Mouse (Mus musculus) heart, embryonic 13.5 days (tissue): ENCODE results near the gene Dusp2. TPM values are rescaled to one million over a fixed set of nuclear protein-coding genes. Genes with fewer than 3 reads are reported as not detected.

Experiments
- ATAC-seq: fragments of 200-750 bp; cut with Nextera tagmentation; 2 replicates; pipeline ENCODE4 v1.8.0; 2017; ENCODE audit warnings: moderate TSS enrichment; ENCODE audit not compliant: insufficient number of reproducible peaks, low FRiP score, low TSS enrichment; ENCODE audit errors: extremely low read depth
- H3K27ac ChIP-seq: fragments of 300-500 bp; sonication (generic); replicated peaks from 2 replicates; pipeline ENCODE4 v1.5.1; 2015; ENCODE audit warnings: moderate library complexity, mild to moderate bottlenecking, inconsistent platforms
- H3K27me3 ChIP-seq: fragments of 300-500 bp; sonication (generic); replicated peaks from 2 replicates; pipeline ENCODE4 v1.6.1; 2015; ENCODE audit warnings: mild to moderate bottlenecking, inconsistent platforms
- H3K36me3 ChIP-seq: fragments of 300-500 bp; sonication (generic); 2 replicates; pipeline ENCODE4 v1.6.1; 2015; ENCODE audit warnings: mild to moderate bottlenecking, inconsistent platforms
- H3K4me1 ChIP-seq: fragments of 300-500 bp; sonication (generic); 2 replicates; pipeline ENCODE4 v1.6.1; 2015; ENCODE audit warnings: inconsistent platforms
- H3K4me2 ChIP-seq: fragments of 300-500 bp; sonication (generic); 2 replicates; pipeline ENCODE4 v1.6.1; 2015; ENCODE audit warnings: inconsistent platforms, mild to moderate bottlenecking, moderate library complexity
- H3K4me3 ChIP-seq: fragments of 300-500 bp; sonication (generic); 2 replicates; pipeline ENCODE4 v1.5.1; 2015; ENCODE audit warnings: moderate library complexity, mild to moderate bottlenecking, inconsistent platforms
- H3K9ac ChIP-seq: fragments of 300-500 bp; sonication (generic); 2 replicates; pipeline ENCODE4 v1.6.1; 2015; ENCODE audit warnings: inconsistent platforms, mild to moderate bottlenecking, moderate library complexity
- H3K9me3 ChIP-seq: fragments of 300-500 bp; sonication (generic); 2 replicates; pipeline ENCODE4 v1.6.1; 2016; ENCODE audit warnings: inconsistent platforms
- WGBS: fragments of 180-500 bp; shearing (Covaris S2); methylation state at CpG from one replicate; pipeline ENCODE4 v1.1.7; 2015; ENCODE audit warnings: mixed read lengths; 5-methylcytosine and 5-hydroxymethylcytosine counted together
- polyA plus RNA-seq: library from polyadenylated mRNA; unstranded; fragments of >200 nt; fragmentation: Nextera tagmentation; extraction: Ambion mirVana; gene quantifications from 2 replicates; pipeline ENCODE4 v1.2.1, GENCODE M21; 2015

Dusp2 gene
- polyA plus RNA-seq, 1 experiment from 2014 or later, result 13.5 TPM

DNA sequence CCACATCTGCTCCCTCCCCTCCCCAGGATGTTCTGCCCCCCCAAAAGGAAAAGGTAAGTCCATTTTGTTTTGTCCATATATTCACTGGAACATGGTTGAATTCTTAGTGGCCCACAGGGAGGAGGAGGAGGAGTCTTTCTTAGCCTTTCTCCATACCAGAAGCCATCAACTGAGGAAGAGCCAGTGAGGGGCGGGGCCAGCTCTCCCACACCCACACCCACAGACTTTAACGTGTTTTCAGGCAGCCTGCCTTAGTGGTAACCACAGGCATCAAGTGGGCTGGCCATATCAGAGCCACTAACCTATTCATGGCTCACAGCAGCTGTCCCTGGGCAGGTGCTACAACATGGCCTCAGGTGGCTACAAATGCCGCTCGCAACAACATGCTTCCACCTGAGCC, 2.9 kb downstream of the Dusp2 start:
- no peak overlapping the region; the same call in 1 of the 2 replicates for H3K4me2 ChIP-seq
- no peak for ATAC-seq
- 61% methylated on average over 4 of the region's 4 CpGs for WGBS

DNA sequence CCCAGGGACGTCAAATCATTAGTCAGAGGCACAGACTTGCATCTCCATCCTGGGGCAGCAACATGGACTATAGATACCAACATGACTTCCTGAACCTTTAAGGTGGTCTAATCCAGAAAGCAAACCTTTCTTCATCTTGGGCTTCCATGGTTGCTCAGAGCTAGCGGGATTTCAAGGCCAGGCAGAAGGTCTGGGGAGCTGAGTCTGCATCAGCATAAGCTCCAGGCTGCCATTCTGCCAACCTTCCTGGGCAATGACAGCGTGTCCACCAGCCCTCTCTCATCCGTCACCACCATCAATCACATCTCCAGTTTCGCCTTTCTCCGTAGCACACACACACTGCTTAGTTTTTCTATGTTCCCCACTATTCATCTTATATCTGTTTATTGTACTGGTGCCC, 3.3 kb downstream of the Dusp2 start:
- H3K9ac ChIP-seq, result no peak overlapping the region; the same call in 1 of the 2 replicates
- H3K27me3 ChIP-seq, result peaks cover 58% of the 10 kb centered on the region
- no peak for ATAC-seq
- H3K27ac ChIP-seq, result no peak overlapping the region
- H3K4me3 ChIP-seq, result no peak overlapping the region
- 61% methylated on average over 6 of the region's 6 CpGs for WGBS
- peaks cover 22% of the 10 kb centered on the region for H3K4me1 ChIP-seq
- no peaks in the 10 kb centered on the region for H3K9me3 ChIP-seq
- no peak overlapping the region for H3K4me2 ChIP-seq
- no peaks in the 10 kb centered on the region for H3K36me3 ChIP-seq

More for the DNA sequence above, 2.9 kb downstream of the Dusp2 start:
- Histone ChIP-seq H3K36me3 (no peaks in the 10 kb centered on the region), H3K9me3 (no peaks in the 10 kb centered on the region), H3K27me3 (peaks cover 58% of the 10 kb centered on the region), H3K4me1 (peaks cover 26% of the 10 kb centered on the region), H3K4me3 (no peak overlapping the region), H3K9ac (no peak overlapping the region; the same call in 1 of the 2 replicates), H3K27ac (no peak overlapping the region)

DNA sequence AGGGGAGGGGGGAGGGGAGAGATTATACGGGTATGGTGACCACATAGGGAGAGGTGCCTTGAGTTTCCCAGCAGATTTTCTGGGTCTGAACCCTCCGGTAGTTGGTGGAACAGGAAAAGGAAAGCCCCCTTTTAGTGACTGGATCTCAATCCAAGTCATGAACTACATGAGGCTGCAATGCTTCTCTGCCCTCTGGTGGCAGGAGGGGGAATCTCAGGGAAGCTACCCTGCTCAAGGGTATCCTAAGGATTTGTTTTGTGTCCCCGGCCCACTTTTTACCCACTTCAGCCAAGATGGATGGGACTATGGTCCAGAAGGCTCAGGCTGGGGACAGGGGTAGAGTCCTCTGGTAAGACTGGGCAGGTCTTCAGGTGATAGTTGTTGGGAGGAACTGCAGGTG, 5.2 kb downstream of the Dusp2 start:
- Histone ChIP-seq H3K27me3 (peaks cover 41% of the 10 kb centered on the region), H3K4me2 (no peak overlapping the region), H3K4me3 (no peak overlapping the region), H3K9ac (no peak overlapping the region), H3K9me3 (no peaks in the 10 kb centered on the region), H3K27ac (no peak overlapping the region), H3K36me3 (no peaks in the 10 kb centered on the region), H3K4me1 (peaks cover 6% of the 10 kb centered on the region)
- WGBS, result 11% methylated on average over 3 of the region's 3 CpGs
- ATAC-seq, result no peak

DNA sequence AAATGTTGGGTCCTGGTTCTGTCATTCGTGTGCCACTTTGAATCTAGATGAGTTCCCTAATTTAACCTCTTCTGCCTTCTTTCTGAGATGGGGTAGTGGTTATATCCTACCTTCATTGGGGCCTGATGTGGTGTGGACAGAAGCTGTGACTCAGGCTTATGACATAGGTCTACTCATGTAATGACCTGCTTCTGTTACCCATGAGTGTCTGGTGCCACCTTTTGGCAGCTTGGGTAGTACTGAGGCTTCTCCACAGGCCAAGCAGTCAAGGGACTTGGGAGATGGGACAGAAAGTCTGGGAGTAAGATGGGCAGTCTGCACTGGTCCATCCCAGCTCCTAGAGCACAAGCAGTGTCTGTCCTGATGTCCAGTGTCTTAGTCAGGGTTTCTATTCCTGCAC, 10.4 kb downstream of the Dusp2 start:
- H3K9ac ChIP-seq, result no peak overlapping the region
- H3K4me2 ChIP-seq, result no peak overlapping the region
- H3K4me3 ChIP-seq, result no peak overlapping the region
- H3K36me3 ChIP-seq, result no peaks in the 10 kb centered on the region
- peaks cover 34% of the 10 kb centered on the region for H3K27me3 ChIP-seq
- no peak overlapping the region for H3K27ac ChIP-seq
- no peak for ATAC-seq
- no peaks in the 10 kb centered on the region for H3K9me3 ChIP-seq
- no peaks in the 10 kb centered on the region for H3K4me1 ChIP-seq
- WGBS, result 47% methylated on average over 1 of the region's 1 CpGs

DNA sequence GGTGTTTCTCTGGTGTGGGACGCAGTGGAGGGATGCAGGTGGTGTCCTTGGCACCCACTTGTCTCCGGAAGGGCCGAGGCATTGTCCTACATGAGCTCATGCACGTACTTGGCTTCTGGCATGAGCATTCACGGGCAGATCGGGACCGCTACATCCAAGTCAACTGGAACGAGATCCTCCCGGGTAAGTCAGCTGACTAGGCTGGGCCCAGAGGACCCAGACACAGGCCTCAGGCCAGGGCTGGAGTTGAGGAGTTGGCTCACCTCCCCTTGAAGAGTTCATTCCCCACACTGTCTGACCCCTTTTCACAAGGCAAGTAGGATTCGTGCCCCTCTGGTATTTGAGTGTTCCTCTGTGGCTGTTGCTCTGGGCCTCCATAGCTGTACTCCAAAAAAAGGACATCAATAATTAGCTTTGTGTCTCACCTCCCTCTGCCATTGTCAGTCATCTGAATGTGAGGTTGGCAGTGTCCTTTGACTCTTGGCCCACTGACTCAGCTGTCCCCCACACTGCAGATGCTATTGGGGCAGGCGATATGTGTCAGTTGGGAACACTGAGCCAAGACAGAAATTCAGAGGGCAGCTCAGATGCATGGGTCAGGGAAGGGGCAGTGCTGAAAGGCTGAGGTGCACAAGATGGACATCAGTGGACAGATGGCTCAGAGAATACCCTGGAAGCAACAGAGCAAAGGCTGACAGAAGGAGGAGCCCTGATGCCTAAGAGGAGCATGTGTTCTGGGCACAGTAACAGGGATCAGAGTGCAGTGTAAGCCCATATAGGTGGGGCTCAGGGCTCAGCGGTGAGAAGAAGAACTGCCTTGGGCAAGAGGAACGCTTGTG, 11.4 kb downstream of the Dusp2 start:
- H3K9me3 ChIP-seq, result no peaks in the 10 kb centered on the region
- 71% methylated on average over 13 of the region's 13 CpGs for WGBS
- no peaks in the 10 kb centered on the region for H3K36me3 ChIP-seq
- peaks cover 27% of the 10 kb centered on the region; the same call in 1 of the 2 replicates for H3K27me3 ChIP-seq
- H3K4me2 ChIP-seq, result no peak overlapping the region
- no peak for ATAC-seq
- H3K4me3 ChIP-seq, result no peak overlapping the region
- H3K9ac ChIP-seq, result no peak overlapping the region
- H3K27ac ChIP-seq, result no peak overlapping the region
- no peaks in the 10 kb centered on the region for H3K4me1 ChIP-seq

DNA sequence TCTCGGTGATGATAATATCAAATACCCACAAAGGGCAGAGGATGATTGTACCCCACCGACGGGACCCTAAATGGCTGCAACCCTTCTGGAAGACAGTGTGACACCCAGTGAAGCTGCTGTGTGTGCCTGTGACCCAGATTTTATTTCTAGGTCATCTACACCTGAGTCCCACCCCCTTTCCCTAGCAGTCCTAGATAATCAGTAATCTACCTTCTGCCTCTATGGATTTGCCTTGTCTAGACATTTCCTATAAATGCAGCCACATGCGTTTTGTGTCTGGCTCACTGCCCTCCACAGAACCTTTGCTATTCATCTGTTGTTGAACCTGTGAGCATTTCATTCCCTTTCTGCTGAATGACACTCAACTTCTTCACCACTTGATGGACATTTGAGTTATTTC, 17.9 kb downstream of the Dusp2 start:
- no peaks in the 10 kb centered on the region for H3K4me1 ChIP-seq

DNA sequence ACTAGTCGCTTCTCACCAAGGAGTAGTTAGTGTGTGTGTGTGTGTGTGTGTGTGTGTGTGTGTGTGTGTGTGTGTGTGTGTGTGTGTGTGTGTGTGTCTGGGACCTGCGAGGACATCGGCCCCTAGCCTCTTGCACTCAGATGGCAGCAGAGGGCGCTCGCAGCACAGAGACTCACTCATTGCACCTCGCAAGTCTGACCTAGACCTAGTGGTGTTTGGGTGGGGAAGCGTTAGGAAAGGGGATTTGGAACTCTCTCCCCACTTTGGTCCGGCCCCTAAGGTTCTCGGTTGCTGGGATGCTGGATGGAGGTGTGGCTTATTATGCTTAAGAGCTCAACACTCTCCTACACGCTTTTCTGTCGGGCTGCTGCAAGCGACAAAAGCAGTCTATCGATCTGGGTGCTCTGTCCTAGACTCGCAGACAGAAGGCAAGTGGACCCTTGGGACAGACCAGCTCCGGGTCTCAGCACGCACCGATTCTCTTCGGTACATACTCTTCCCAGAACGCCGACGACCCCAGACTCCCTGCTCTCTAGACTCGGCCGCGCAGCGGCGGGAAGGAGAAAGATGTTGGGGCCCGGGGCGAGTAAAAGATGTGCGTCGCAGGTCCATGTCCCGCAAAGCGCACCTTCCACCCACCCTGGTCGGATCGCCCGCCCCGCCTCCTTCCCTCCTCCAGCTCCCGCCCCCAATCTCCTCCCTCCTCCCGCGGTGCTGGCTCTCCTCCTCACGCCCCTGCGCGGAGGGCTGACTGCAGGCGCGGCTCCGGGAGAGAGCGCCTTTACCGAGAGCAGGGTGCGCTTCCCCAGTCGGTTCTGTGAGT, 26.7 kb downstream of the Dusp2 start, which contains the start of gene Adra2b:
Gene Adra2b (plus strand): TSS at position 750 of the 823 bp plus-strand sequence.
- peak; percentile 67 for ATAC-seq
- H3K4me1 ChIP-seq, result peaks cover 25% of the 10 kb centered on the region
- no peak within 1 kb of the TSS; the same call in 1 of the 2 replicates for H3K27ac ChIP-seq
- H3K36me3 ChIP-seq, result no peaks in the 10 kb centered on the region
- WGBS, result under 1% methylated on average over 46 of the region's 49 CpGs
- no peaks in the 10 kb centered on the region for H3K9me3 ChIP-seq
- peak within 1 kb of the TSS; percentile 93 for H3K4me2 ChIP-seq
- peak within 1 kb of the TSS; percentile 75 for H3K9ac ChIP-seq
- peaks cover 95% of the 10 kb centered on the region for H3K27me3 ChIP-seq
- peak within 1 kb of the TSS; percentile 57 for H3K4me3 ChIP-seq

More for the DNA sequence above, 17.9 kb downstream of the Dusp2 start:
- H3K9me3 ChIP-seq, result no peaks in the 10 kb centered on the region
- H3K27ac ChIP-seq, result no peak overlapping the region
- no peak overlapping the region for H3K9ac ChIP-seq
- H3K27me3 ChIP-seq, result peaks cover 59% of the 10 kb centered on the region
- H3K4me2 ChIP-seq, result no peak overlapping the region
- no peaks in the 10 kb centered on the region for H3K36me3 ChIP-seq
- WGBS, result 80% methylated on average over 4 of the region's 4 CpGs
- ATAC-seq, result no peak
- no peak overlapping the region for H3K4me3 ChIP-seq

DNA sequence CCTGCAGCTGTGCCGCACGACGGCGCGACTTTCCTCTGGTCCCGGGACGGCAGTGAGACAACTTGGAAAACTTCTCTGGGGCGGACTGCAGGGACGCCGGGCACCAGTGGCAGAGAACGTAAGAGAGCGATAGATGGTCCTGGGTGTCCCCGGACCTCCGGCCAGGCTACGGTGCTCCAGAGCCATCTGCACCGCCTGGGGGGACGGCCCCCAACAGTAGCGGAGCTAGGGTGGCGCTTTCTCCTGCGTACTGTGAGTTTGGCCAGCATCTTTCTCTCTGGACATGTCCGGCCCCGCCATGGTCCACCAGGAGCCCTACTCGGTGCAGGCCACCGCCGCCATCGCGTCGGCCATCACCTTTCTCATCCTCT, 27.3 kb downstream of the Dusp2 start:
- 0 out of 2 replicates have a peak, but pooled peaks have one; percentile 25 for ATAC-seq
- no peaks in the 10 kb centered on the region for H3K36me3 ChIP-seq
- no peak overlapping the region for H3K27ac ChIP-seq
- WGBS, result under 1% methylated on average over 28 of the region's 28 CpGs
- H3K4me3 ChIP-seq, result peak overlapping the region; percentile 57
- peaks cover 27% of the 10 kb centered on the region for H3K4me1 ChIP-seq
- H3K9ac ChIP-seq, result peak overlapping the region; percentile 75
- peak overlapping the region; percentile 93 for H3K4me2 ChIP-seq
- peaks cover 90% of the 10 kb centered on the region for H3K27me3 ChIP-seq
- no peaks in the 10 kb centered on the region for H3K9me3 ChIP-seq

DNA sequence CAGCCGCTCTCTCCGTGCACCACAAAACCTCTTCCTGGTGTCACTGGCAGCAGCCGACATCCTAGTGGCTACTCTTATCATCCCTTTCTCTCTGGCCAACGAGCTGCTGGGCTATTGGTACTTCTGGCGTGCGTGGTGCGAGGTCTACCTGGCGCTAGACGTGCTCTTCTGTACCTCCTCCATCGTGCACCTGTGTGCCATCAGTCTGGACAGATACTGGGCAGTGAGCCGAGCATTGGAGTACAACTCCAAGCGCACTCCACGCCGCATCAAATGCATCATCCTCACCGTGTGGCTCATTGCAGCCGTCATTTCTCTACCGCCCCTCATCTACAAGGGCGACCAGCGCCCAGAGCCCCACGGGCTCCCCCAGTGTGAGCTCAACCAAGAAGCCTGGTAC, 27.7 kb downstream of the Dusp2 start:
- Histone ChIP-seq H3K27me3 (peaks cover 86% of the 10 kb centered on the region), H3K9ac (peak overlapping the region; percentile 75), H3K4me1 (peaks cover 27% of the 10 kb centered on the region), H3K36me3 (no peaks in the 10 kb centered on the region), H3K4me2 (peak overlapping the region; percentile 93), H3K4me3 (peak overlapping the region; percentile 57), H3K9me3 (no peaks in the 10 kb centered on the region), H3K27ac (no peak overlapping the region)
- peak; percentile 35; the same call in 1 of the 2 replicates for ATAC-seq
- 3% methylated on average over 20 of the region's 20 CpGs for WGBS

DNA sequence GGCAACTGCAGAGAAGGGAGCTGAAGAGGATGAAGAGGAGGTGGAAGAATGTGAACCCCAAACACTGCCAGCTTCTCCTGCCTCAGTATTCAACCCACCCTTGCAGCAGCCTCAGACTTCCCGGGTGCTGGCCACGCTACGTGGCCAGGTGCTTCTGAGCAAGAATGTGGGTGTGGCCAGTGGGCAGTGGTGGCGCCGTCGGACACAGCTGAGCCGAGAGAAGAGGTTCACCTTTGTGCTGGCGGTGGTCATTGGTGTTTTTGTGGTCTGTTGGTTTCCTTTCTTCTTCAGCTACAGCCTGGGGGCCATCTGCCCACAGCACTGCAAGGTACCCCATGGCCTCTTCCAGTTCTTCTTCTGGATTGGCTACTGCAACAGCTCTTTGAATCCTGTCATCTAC, 28.5 kb downstream of the Dusp2 start:
- Histone ChIP-seq H3K9ac (peak overlapping the region; percentile 75; the same call in 1 of the 2 replicates), H3K27me3 (peaks cover 85% of the 10 kb centered on the region), H3K4me1 (peaks cover 30% of the 10 kb centered on the region), H3K36me3 (no peaks in the 10 kb centered on the region), H3K4me2 (peak overlapping the region; percentile 93), H3K27ac (no peak overlapping the region), H3K9me3 (no peaks in the 10 kb centered on the region), H3K4me3 (peak overlapping the region; percentile 57)
- WGBS, result 6% methylated on average over 8 of the region's 8 CpGs
- ATAC-seq, result no peak

DNA sequence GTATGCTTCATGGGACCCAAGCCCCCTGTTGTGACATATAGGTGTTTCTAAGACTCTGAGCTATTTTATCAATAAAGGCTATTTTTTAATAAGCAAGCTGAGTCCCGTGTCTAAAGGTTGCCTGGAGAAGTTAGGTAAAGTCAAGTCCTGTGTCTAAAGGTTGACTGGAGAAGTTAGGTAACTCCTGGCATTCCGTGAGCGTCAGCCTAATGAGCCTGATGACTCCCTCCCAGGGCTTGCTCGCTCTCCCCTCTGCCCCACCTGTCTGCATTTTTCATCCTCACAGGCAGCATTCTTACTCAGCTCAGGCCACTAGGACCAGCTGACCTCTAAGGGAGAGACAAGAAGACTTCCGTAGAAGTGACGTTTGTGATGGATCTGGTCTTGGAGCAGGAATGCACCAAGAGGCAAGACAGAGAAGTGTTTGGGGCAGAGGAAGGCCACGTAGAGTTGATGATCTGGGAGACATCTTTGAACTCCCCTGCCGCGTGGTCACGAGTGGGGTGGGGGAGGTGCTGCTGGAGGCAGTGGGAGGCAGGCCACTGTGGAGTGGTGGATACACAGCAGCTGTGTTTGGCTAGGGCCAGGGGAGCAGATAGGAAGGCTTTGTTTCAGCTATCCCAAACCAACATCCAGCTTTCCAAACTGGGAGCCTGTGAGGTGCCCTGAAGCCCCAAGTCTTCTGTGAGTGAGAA, 31.3 kb downstream of the Dusp2 start:
- H3K9me3 ChIP-seq, result no peaks in the 10 kb centered on the region
- H3K27ac ChIP-seq, result no peak overlapping the region
- peaks cover 58% of the 10 kb centered on the region for H3K4me1 ChIP-seq
- no peak for ATAC-seq
- no peak overlapping the region for H3K4me3 ChIP-seq
- H3K27me3 ChIP-seq, result peaks cover 57% of the 10 kb centered on the region
- H3K36me3 ChIP-seq, result no peaks in the 10 kb centered on the region
- WGBS, result 52% methylated on average over 10 of the region's 10 CpGs
- H3K4me2 ChIP-seq, result peak overlapping the region; percentile 93
- no peak overlapping the region for H3K9ac ChIP-seq
